Mouse (Mus musculus): ENCODE measurements at regions not wholly inside any gene's neighbourhood (a gene's known extent, or its start where the extent isn't known, plus 50 kb on each side); places are given as distances from the start of the nearest gene placed in this dataset.
A peak's percentile ranks its signal among the peaks of the same experiment; 100 is the strongest.

DNA sequence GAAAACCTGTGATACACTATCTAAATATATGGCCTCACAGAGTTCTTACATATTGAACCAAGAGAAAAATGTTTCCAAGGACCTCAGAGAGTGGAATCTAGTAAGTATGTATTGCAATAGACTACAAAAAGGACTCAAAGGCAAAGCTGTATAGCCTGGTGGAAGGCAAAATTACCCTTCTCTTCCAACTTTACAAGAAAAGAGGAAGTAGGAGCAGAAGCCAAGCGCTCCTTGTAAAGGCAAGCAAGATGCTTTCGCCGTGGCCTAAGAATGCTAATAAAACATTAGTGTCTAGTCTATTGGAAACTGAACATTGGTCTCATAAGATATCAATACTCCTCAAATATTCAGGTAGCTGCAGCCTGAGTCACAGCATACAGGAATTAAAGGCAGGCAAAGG is 134.0 kb downstream of the Gm9733 start:
- ATAC-seq = no peak
- WGBS = 83% methylated on average over 3 of the region's 3 CpGs
- Histone ChIP-seq H3K9me3 (ENCODE audit: control insufficient read depth, low read length) (no peaks in the 10 kb centered on the region), H3K4me2 (ENCODE audit: low read length) (no peak overlapping the region), H3K27me3 (replicated peaks; ENCODE audit: control insufficient read depth, insufficient read depth, low read length) (no peaks in the 10 kb centered on the region), H3K36me3 (ENCODE audit: control insufficient read depth, insufficient read depth, low read length) (no peaks in the 10 kb centered on the region), H3K4me3 (ENCODE audit: low read length) (no peak overlapping the region), H3K27ac (ENCODE audit: low read depth, low read length) (no peak overlapping the region), H3K9ac (ENCODE audit: low read depth, low read length) (no peak overlapping the region), H3K4me1 (ENCODE audit: control insufficient read depth, insufficient read depth, low read depth, low read length) (no peaks in the 10 kb centered on the region)

DNA sequence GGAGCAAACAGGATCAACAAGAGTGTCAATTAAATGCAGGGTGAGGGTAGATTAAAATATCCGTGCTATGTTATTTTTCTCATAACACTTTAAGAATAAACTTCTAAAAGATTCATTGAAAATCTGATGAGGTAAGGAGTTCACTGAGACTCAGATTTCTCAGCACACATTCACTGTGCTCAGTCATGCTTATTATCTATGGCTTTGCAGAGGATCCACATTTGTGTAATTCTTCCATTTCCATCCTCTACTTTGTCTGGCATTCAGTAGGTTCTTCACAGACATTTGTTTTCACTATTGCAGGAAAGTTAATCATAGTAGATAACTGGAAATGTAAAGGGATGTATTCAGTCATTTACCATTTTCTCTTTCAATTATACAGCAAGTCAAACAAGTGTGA is 131.8 kb downstream of the Gm9733 start:
- H3K4me2 ChIP-seq (ENCODE audit: low read length) = no peak overlapping the region
- no peaks in the 10 kb centered on the region for H3K36me3 ChIP-seq (ENCODE audit: control insufficient read depth, insufficient read depth, low read length)
- H3K9me3 ChIP-seq (ENCODE audit: control insufficient read depth, low read length) = no peaks in the 10 kb centered on the region
- no peaks in the 10 kb centered on the region for H3K27me3 ChIP-seq (replicated peaks; ENCODE audit: control insufficient read depth, insufficient read depth, low read length)
- H3K9ac ChIP-seq (ENCODE audit: low read depth, low read length) = no peak overlapping the region
- ATAC-seq = no peak
- H3K27ac ChIP-seq (ENCODE audit: low read depth, low read length) = no peak overlapping the region
- 53% methylated on average over 1 of the region's 1 CpGs for WGBS
- H3K4me1 ChIP-seq (ENCODE audit: control insufficient read depth, insufficient read depth, low read depth, low read length) = no peaks in the 10 kb centered on the region
- no peak overlapping the region for H3K4me3 ChIP-seq (ENCODE audit: low read length)

DNA sequence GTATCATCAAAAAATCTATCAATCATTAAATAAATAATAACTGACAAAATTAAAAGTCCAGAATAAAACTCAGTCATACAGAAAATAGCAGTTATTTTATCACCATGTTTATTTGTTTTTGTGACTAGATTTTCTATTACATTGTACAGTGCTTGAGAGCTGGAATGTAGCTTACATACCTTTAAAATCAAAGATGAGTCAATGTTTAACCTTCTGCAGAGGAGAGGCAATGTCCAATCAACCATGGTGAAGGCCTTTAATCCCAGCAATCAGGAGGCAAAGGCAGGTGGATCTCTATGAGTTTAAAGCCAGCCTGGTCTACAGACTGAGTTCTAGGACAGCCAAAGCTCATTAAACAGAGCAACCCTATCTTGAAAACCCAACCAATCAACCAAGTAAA is 131.1 kb downstream of the Gm9733 start:
- Histone ChIP-seq H3K27ac (ENCODE audit: low read depth, low read length) (no peak overlapping the region), H3K9me3 (ENCODE audit: control insufficient read depth, low read length) (no peaks in the 10 kb centered on the region), H3K4me2 (ENCODE audit: low read length) (no peak overlapping the region), H3K27me3 (replicated peaks; ENCODE audit: control insufficient read depth, insufficient read depth, low read length) (no peaks in the 10 kb centered on the region), H3K9ac (ENCODE audit: low read depth, low read length) (no peak overlapping the region), H3K36me3 (ENCODE audit: control insufficient read depth, insufficient read depth, low read length) (no peaks in the 10 kb centered on the region), H3K4me3 (ENCODE audit: low read length) (no peak overlapping the region), H3K4me1 (ENCODE audit: control insufficient read depth, insufficient read depth, low read depth, low read length) (no peaks in the 10 kb centered on the region)
- no peak for ATAC-seq

DNA sequence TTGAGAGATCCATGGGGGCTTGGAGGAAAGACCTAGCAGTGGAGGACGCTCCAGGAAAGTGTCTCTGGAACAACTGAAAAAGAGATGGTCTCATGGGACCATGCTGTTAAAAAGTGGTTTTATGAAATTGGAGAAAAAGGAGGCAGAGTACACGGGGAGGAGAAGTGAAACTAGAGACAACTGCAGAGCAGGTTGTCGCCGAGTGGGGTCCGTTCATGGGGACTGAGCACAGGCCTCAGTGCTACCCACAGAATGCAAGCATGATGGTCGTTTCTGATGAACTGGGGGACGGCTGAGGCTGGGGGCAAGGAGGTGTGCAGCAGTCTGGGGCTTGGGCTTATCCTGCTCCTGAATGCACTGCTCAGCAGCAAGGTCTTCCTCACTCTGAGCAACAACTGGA is 129.3 kb downstream of the Gm9733 start:
- Histone ChIP-seq H3K27me3 (replicated peaks; ENCODE audit: control insufficient read depth, insufficient read depth, low read length) (no peaks in the 10 kb centered on the region), H3K4me3 (ENCODE audit: low read length) (no peak overlapping the region), H3K4me2 (ENCODE audit: low read length) (no peak overlapping the region), H3K9ac (ENCODE audit: low read depth, low read length) (no peak overlapping the region), H3K36me3 (ENCODE audit: control insufficient read depth, insufficient read depth, low read length) (no peaks in the 10 kb centered on the region), H3K9me3 (ENCODE audit: control insufficient read depth, low read length) (no peaks in the 10 kb centered on the region), H3K4me1 (ENCODE audit: control insufficient read depth, insufficient read depth, low read depth, low read length) (no peaks in the 10 kb centered on the region), H3K27ac (ENCODE audit: low read depth, low read length) (no peak overlapping the region)
- ATAC-seq = no peak
- WGBS = 83% methylated on average over 7 of the region's 7 CpGs

DNA sequence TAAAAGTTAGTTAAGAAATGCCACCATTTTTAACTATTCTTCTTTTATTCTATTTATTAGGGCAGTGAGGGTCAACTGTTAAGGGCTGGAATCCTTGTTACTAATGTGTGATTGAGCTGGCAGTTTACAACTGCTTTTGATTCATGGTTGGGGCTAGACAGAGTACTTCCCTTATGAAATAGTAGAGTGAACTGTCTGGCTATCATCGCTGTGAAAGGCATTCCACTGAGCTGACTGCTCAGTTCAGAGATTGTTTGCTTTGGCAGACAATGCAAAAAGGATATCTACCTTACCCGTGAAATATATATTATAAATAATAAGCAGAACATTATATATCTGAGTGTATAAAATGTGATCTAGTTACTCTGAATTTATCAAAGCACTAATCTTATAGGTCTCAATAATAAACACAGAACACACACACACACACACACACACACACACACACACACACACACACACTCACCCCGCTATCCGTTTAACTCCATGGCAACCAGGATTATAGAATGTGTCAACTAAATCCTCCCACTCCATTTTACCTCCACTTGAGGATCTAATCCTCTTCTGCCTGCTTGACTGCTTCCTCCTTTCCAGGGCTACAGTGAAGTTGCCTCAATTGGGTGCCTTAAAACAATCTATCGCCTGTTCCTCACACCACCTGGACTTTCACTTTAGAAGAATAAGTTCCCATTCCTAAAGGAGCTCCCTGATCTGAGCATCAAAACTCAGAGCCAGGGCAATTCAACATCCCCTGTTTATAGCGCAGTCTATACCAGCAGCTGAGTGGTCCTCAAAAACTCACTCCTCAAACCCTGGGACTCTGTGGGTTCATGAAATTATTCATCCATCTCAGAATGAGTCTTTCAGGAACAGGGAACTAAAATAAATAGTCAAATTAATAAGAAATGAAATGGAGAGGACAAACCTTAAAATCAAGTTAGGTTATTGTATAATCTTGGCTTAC is 126.6 kb downstream of the Gm9733 start:
- H3K4me3 ChIP-seq (ENCODE audit: low read length) = no peak overlapping the region
- H3K4me2 ChIP-seq (ENCODE audit: low read length) = no peak overlapping the region
- no peak overlapping the region for H3K27ac ChIP-seq (ENCODE audit: low read depth, low read length)
- ATAC-seq = no peak
- H3K36me3 ChIP-seq (ENCODE audit: control insufficient read depth, insufficient read depth, low read length) = no peaks in the 10 kb centered on the region
- H3K9ac ChIP-seq (ENCODE audit: low read depth, low read length) = no peak overlapping the region
- WGBS = 55% methylated on average over 6 of the region's 6 CpGs
- no peaks in the 10 kb centered on the region for H3K9me3 ChIP-seq (ENCODE audit: control insufficient read depth, low read length)
- no peaks in the 10 kb centered on the region for H3K4me1 ChIP-seq (ENCODE audit: control insufficient read depth, insufficient read depth, low read depth, low read length)
- no peaks in the 10 kb centered on the region for H3K27me3 ChIP-seq (replicated peaks; ENCODE audit: control insufficient read depth, insufficient read depth, low read length)

DNA sequence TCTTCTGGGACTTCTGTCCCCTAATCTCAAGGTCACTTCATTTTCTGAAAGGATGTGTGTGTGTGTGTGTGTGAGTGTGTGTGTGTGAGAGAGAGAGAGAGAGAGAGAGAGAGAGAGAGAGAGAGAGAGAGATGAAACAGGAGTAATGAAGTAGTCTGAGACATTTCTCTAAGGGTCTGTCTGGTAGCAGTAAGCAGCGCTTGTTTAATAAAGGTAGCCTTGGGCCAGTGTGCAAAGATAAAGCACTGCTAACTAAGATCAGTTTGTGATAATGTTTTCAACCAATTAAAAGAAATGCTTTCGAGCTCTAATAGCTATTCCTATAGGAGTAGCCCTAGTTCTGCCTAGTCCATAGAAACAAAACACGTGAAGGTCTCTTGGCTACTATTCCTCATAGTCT is 119.7 kb downstream of the Gm9733 start:
- no peaks in the 10 kb centered on the region for H3K9me3 ChIP-seq (ENCODE audit: control insufficient read depth, low read length)
- ATAC-seq = peak; percentile 58; the same call in 1 of the 2 replicates
- H3K4me2 ChIP-seq (ENCODE audit: low read length) = no peak overlapping the region
- H3K4me3 ChIP-seq (ENCODE audit: low read length) = no peak overlapping the region
- H3K27ac ChIP-seq (ENCODE audit: low read depth, low read length) = no peak overlapping the region
- no peak overlapping the region for H3K9ac ChIP-seq (ENCODE audit: low read depth, low read length)
- no peaks in the 10 kb centered on the region for H3K4me1 ChIP-seq (ENCODE audit: control insufficient read depth, insufficient read depth, low read depth, low read length)
- H3K27me3 ChIP-seq (replicated peaks; ENCODE audit: control insufficient read depth, insufficient read depth, low read length) = no peaks in the 10 kb centered on the region
- H3K36me3 ChIP-seq (ENCODE audit: control insufficient read depth, insufficient read depth, low read length) = no peaks in the 10 kb centered on the region
- 79% methylated on average over 3 of the region's 3 CpGs for WGBS

DNA sequence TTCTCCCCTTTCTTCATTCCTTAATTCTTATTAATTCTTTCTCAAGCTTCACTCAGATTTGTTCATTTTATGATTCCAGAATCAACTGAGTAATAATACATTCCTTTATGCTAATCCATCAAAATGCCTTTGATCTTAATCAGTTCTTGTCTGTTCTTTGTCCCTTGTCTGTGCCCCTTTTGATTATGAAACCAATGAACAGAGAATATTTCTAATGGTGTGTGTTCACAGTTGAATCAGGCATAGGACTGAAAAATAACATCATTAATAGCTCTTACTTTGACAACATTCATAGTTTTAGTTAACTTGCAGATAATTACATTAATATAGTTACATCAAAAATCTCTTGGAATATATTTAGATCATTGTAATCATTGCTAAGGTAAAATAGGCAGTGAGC is 114.5 kb downstream of the Gm9733 start:
- H3K27ac ChIP-seq (ENCODE audit: low read depth, low read length) = no peak overlapping the region
- no peak overlapping the region for H3K4me2 ChIP-seq (ENCODE audit: low read length)
- no peak overlapping the region for H3K4me3 ChIP-seq (ENCODE audit: low read length)
- H3K9ac ChIP-seq (ENCODE audit: low read depth, low read length) = no peak overlapping the region
- no peaks in the 10 kb centered on the region for H3K9me3 ChIP-seq (ENCODE audit: control insufficient read depth, low read length)
- ATAC-seq = no peak
- H3K27me3 ChIP-seq (replicated peaks; ENCODE audit: control insufficient read depth, insufficient read depth, low read length) = no peaks in the 10 kb centered on the region
- H3K36me3 ChIP-seq (ENCODE audit: control insufficient read depth, insufficient read depth, low read length) = no peaks in the 10 kb centered on the region
- H3K4me1 ChIP-seq (ENCODE audit: control insufficient read depth, insufficient read depth, low read depth, low read length) = no peaks in the 10 kb centered on the region

DNA sequence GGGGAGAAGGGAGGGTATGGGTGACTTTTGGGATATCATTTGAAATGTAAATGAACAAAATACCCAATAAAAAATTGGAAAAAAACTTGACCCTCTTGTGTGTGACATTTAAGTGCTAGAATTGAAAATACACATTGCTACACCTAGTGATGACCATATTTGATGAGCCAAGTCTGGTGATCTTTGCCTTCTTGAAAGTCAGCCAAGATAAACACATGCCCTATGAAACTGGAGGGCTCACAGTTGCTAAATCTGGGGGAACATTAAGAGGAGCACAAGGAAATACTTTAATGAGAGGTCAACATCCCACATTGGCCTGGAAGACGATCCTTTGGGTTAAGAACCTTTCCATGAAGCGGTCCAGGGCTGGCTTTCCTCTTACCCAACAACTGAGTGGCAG is 112.8 kb downstream of the Gm9733 start:
- no peak overlapping the region for H3K4me2 ChIP-seq (ENCODE audit: low read length)
- no peak overlapping the region for H3K27ac ChIP-seq (ENCODE audit: low read depth, low read length)
- H3K36me3 ChIP-seq (ENCODE audit: control insufficient read depth, insufficient read depth, low read length) = no peaks in the 10 kb centered on the region
- no peaks in the 10 kb centered on the region for H3K4me1 ChIP-seq (ENCODE audit: control insufficient read depth, insufficient read depth, low read depth, low read length)
- 81% methylated on average over 2 of the region's 2 CpGs for WGBS
- H3K27me3 ChIP-seq (replicated peaks; ENCODE audit: control insufficient read depth, insufficient read depth, low read length) = no peaks in the 10 kb centered on the region
- no peak overlapping the region for H3K9ac ChIP-seq (ENCODE audit: low read depth, low read length)
- H3K4me3 ChIP-seq (ENCODE audit: low read length) = no peak overlapping the region
- no peaks in the 10 kb centered on the region for H3K9me3 ChIP-seq (ENCODE audit: control insufficient read depth, low read length)
- no peak for ATAC-seq

DNA sequence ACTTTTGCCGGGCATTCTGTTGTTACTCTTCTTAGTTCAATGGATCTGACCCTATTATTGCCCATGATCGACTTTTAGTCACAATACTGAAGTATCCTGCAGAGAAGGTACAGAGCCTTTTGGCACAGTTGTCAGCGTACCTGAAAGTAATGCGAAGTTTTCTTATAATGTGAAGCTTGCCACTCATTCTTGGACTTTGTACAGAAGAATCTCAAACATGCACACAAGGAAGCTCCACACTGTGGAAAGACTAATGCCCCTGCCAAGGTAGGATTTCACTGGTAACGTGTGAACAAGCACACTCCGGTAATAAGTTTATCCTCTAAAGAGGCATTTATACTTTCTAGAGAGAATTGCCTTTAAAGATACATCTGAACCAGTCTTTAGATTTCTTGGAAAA is 108.8 kb downstream of the Gm9733 start:
- 86% methylated on average over 6 of the region's 6 CpGs for WGBS
- ATAC-seq = no peak

More for the DNA sequence above, 108.8 kb downstream of the Gm9733 start:
- Histone ChIP-seq H3K27me3 (replicated peaks; ENCODE audit: control insufficient read depth, insufficient read depth, low read length) (no peaks in the 10 kb centered on the region), H3K4me1 (ENCODE audit: control insufficient read depth, insufficient read depth, low read depth, low read length) (no peaks in the 10 kb centered on the region), H3K9me3 (ENCODE audit: control insufficient read depth, low read length) (no peaks in the 10 kb centered on the region), H3K36me3 (ENCODE audit: control insufficient read depth, insufficient read depth, low read length) (no peaks in the 10 kb centered on the region), H3K4me3 (ENCODE audit: low read length) (no peak overlapping the region), H3K9ac (ENCODE audit: low read depth, low read length) (no peak overlapping the region), H3K4me2 (ENCODE audit: low read length) (no peak overlapping the region), H3K27ac (ENCODE audit: low read depth, low read length) (no peak overlapping the region)
